Mouse (Mus musculus) neural tube, embryonic 14.5 days (tissue): ENCODE measurements around the gene Gpr107. TPM values are rescaled to one million over a fixed set of nuclear protein-coding genes. Genes with fewer than 3 reads are reported as not detected.

Source experiments
- ATAC-seq: fragments of 200-750 bp; cut with Nextera tagmentation; 2 replicates; pipeline ENCODE4 v1.8.0; 2017; ENCODE audit warnings: low read depth, mild to moderate bottlenecking, moderate TSS enrichment, moderate library complexity
- H3K27ac ChIP-seq: fragments of 300-500 bp; sonication (generic); 2 replicates; pipeline ENCODE4 v1.5.1; 2014; ENCODE audit warnings: low read depth, mild to moderate bottlenecking, control low read depth, low read length, moderate library complexity, mixed read lengths
- H3K27me3 ChIP-seq: fragments of 300-500 bp; sonication (generic); 2 replicates; pipeline ENCODE4 v1.6.1; 2014; ENCODE audit warnings: low read length; ENCODE audit not compliant: control insufficient read depth, insufficient read depth
- H3K36me3 ChIP-seq: fragments of 300-500 bp; sonication (generic); 2 replicates; pipeline ENCODE4 v1.6.1; 2014; ENCODE audit warnings: low read length, mixed read lengths; ENCODE audit not compliant: control insufficient read depth, insufficient read depth
- H3K4me1 ChIP-seq: fragments of 300-500 bp; sonication (generic); 2 replicates; pipeline ENCODE4 v1.6.1; 2014; ENCODE audit warnings: low read length; ENCODE audit not compliant: control insufficient read depth, insufficient read depth
- H3K4me2 ChIP-seq: fragments of 300-500 bp; sonication (generic); 2 replicates; pipeline ENCODE4 v1.6.1; 2014; ENCODE audit warnings: mild to moderate bottlenecking, low read depth, low read length, control low read depth
- H3K4me3 ChIP-seq: fragments of 300-500 bp; sonication (generic); 2 replicates; pipeline ENCODE4 v1.5.1; 2014; ENCODE audit warnings: low read depth, low read length, control low read depth, mixed read lengths
- H3K9ac ChIP-seq: fragments of 300-500 bp; sonication (generic); replicated peaks from 2 replicates; pipeline ENCODE4 v1.6.1; 2014; ENCODE audit warnings: low read depth, mild to moderate bottlenecking, control low read depth, low read length, mixed read lengths
- H3K9me3 ChIP-seq: fragments of 300-500 bp; sonication (generic); 2 replicates; pipeline ENCODE4 v1.6.1; 2016; ENCODE audit warnings: low read length; ENCODE audit not compliant: control insufficient read depth
- WGBS: fragments of 180-500 bp; shearing (Covaris S2); extraction: QIAGEN DNeasy Blood & Tissue Kit; methylation state at CpG from one replicate; pipeline ENCODE4 v1.1.7; 2014; 5-methylcytosine and 5-hydroxymethylcytosine counted together
- polyA plus RNA-seq: library from polyadenylated mRNA; unstranded; fragments of >200 nt; fragmentation: Nextera tagmentation; extraction: Ambion mirVana; gene quantifications from 2 replicates; pipeline ENCODE4 v1.2.1, GENCODE M21; 2014

The Gpr107 gene
- polyA plus RNA-seq, 1 experiment from 2014 or later, result 24.2 TPM

DNA sequence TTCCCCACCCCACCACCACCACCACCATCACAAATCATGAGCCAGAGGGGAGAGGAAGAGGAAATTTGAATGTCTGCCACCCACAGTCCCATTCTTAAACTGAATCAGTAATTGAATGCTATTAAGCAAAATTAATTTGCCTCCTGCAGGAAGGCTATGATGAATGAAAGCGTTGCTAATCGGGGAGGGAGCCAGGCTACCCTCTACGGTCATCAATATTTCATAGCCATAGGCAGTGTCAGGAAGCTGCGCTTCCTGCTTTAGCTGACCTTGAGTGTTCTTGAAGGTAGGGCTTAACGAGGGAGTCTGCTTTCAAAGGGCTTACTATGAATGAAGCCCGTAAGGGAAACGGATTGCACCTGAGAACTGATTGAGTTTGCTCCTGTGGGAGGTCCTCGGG lies 54.8 kb downstream of the Gpr107 start:
- Histone ChIP-seq H3K27ac (peak overlapping the region; percentile 44; the same call in 1 of the 2 replicates), H3K4me3 (no peak overlapping the region), H3K9me3 (no peaks in the 10 kb centered on the region), H3K27me3 (no peaks in the 10 kb centered on the region), H3K36me3 (peaks cover 19% of the 10 kb centered on the region), H3K4me2 (no peak overlapping the region), H3K9ac (no peak overlapping the region), H3K4me1 (peaks cover 15% of the 10 kb centered on the region; the same call in 1 of the 2 replicates)
- WGBS, result 36% methylated on average over 8 of the region's 8 CpGs
- ATAC-seq, result peak; percentile 60

DNA sequence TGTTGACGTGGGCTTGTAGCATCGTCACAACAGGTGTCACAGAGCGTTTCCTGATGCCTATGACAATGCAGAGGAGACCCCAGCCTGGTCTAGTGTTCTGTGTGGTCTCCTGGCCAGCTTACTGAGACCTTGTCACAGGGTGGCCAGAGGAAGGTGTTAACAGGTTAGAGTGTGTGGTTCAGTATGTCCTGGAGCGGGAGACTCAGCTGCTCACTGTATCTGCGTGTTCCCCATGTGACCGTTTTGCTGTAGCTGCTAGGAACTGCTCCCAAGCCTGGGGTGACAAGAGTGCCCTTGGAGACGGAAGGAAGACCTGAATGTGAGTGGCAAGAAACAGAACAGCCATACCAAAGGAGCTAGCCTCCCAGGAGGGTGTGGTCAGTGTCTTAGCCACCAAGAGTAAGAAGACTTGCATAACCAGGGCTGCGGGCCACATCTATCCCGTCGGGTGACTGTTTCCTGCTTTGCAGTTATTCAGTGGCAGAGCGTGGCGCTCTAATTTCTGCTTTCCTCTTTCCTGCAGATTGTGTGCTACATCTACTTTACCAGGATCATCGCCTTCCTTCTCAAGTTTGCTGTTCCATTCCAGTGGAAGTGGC lies 56.5 kb downstream of the Gpr107 start:
- H3K36me3 ChIP-seq, result peaks cover 24% of the 10 kb centered on the region
- 94% methylated on average over 13 of the region's 13 CpGs for WGBS
- H3K27ac ChIP-seq, result no peak overlapping the region
- H3K4me3 ChIP-seq, result no peak overlapping the region
- H3K27me3 ChIP-seq, result no peaks in the 10 kb centered on the region
- H3K4me2 ChIP-seq, result no peak overlapping the region
- no peaks in the 10 kb centered on the region for H3K9me3 ChIP-seq
- H3K9ac ChIP-seq, result no peak overlapping the region
- H3K4me1 ChIP-seq, result peaks cover 15% of the 10 kb centered on the region; the same call in 1 of the 2 replicates
- no peak for ATAC-seq

DNA sequence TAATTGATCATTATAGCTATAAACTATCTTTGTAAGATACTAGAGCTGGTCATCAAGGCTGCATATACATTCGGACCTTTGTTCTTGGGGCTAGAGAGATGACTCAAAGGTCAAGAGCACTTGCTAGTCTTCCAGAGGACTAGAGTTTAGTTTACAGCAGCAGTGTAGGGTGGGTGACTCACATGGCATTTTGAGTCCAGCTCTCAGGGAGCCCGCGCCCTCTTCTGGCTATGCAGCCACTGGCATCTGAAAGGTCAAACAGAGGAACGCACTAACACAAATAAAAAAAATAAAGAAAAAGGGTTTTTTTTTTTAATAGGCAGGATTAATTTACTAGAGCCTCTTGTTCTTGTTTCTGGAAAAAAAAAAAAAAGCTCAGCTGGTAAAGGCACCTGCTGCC lies 57.4 kb downstream of the Gpr107 start:
- no peak overlapping the region for H3K9ac ChIP-seq
- peaks cover 15% of the 10 kb centered on the region; the same call in 1 of the 2 replicates for H3K4me1 ChIP-seq
- peaks cover 24% of the 10 kb centered on the region for H3K36me3 ChIP-seq
- no peak overlapping the region for H3K27ac ChIP-seq
- H3K4me3 ChIP-seq, result no peak overlapping the region
- 90% methylated on average over 4 of the region's 4 CpGs for WGBS
- ATAC-seq, result no peak
- no peak overlapping the region for H3K4me2 ChIP-seq
- no peaks in the 10 kb centered on the region for H3K9me3 ChIP-seq
- H3K27me3 ChIP-seq, result no peaks in the 10 kb centered on the region

DNA sequence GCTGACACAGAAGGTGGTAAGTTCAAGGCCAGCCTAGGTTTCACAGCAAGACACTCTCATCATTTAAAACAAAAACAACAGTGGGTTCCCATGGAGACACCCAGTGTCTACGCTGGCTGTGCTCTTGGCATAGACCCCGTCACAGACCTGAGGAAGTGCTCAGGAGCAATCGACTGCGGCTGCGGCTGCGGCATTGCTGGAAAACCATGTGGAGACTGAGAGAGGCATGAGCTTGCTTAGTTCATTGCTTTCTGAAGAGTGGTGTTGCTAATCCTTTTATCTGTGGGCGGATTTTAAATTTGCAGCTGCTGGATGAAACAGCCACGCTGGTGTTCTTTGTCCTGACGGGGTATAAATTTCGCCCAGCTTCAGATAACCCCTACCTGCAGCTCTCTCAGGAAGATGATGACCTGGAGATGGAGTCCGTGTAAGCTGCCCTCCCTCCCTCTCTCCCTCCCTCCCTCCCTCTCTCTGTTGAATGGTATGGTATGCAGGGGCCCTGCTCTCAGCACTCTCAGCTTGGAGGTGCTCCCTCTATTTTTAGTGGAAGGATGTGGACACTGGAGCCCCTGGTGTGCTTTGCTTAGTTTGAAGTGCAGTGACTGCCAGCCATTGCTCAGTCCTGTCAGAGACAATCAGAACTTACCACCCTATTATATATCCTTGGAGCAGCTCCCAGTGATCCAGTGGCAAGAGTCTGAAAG lies 58.2 kb downstream of the Gpr107 start:
- H3K36me3 ChIP-seq, result peaks cover 24% of the 10 kb centered on the region
- H3K9ac ChIP-seq, result no peak overlapping the region
- no peak overlapping the region for H3K27ac ChIP-seq
- no peak overlapping the region for H3K4me2 ChIP-seq
- ATAC-seq, result no peak
- no peaks in the 10 kb centered on the region for H3K9me3 ChIP-seq
- no peak overlapping the region for H3K4me3 ChIP-seq
- H3K4me1 ChIP-seq, result peaks cover 15% of the 10 kb centered on the region; the same call in 1 of the 2 replicates
- no peaks in the 10 kb centered on the region for H3K27me3 ChIP-seq
- 69% methylated on average over 11 of the region's 11 CpGs for WGBS

DNA sequence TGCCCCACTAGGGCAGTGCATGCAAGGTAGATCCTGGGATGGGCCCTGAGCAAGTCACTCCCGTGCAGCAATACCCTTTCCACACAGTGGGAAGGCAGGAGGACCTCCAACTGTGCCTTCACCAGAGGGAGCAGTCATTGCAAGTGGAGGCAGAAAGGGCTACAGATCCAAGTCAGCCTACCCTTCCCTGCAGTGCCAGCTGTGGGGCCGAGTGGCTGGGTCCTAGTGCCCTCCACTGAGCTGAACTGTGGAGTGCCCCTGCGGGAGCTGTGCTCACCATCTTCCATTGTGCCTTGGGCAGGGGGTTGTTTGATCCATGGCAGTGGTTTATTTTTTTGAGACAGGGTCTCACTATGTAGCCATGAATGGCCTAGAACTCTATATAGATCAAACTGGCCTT lies 59.1 kb downstream of the Gpr107 start:
- Histone ChIP-seq H3K9me3 (no peaks in the 10 kb centered on the region), H3K27me3 (no peaks in the 10 kb centered on the region), H3K4me3 (no peak overlapping the region), H3K9ac (no peak overlapping the region), H3K4me2 (no peak overlapping the region), H3K27ac (no peak overlapping the region), H3K36me3 (peaks cover 24% of the 10 kb centered on the region), H3K4me1 (peaks cover 11% of the 10 kb centered on the region; the same call in 1 of the 2 replicates)
- ATAC-seq, result no peak
- WGBS, result 57% methylated on average over 3 of the region's 3 CpGs

DNA sequence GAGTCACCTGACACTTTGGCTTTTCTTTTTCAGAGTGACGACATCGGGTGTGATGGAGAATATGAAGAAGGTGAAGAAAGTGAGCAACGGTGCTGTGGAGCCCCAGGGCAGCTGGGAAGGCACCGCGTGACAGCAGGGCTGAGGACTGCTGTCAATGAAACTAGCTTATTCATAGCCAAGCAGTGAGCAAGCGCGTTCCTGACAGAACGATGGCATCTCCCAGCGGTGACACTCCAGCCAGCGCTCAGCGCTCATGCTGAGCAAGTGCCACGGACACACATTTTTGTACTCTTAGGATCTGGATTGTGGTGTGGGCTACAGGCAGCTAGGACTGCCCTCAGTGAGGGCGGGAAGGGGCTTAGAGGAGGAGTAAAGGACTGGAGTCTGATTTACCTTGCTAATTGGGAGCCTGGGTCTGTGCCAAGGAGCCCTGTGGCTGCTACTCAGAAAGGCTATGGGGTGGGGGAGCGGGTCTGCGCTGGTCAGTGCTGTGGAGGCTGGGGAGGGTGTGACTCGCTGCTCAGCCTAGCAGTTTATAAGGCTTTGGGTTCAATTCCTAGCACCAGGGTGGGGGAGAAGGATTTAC lies 62.2 kb downstream of the Gpr107 start:
- Histone ChIP-seq H3K27me3 (no peaks in the 10 kb centered on the region), H3K4me1 (no peaks in the 10 kb centered on the region), H3K9ac (no peak overlapping the region), H3K4me2 (no peak overlapping the region), H3K9me3 (no peaks in the 10 kb centered on the region), H3K4me3 (no peak overlapping the region), H3K36me3 (peaks cover 19% of the 10 kb centered on the region), H3K27ac (no peak overlapping the region)
- ATAC-seq, result no peak
- 72% methylated on average over 16 of the region's 16 CpGs for WGBS

DNA sequence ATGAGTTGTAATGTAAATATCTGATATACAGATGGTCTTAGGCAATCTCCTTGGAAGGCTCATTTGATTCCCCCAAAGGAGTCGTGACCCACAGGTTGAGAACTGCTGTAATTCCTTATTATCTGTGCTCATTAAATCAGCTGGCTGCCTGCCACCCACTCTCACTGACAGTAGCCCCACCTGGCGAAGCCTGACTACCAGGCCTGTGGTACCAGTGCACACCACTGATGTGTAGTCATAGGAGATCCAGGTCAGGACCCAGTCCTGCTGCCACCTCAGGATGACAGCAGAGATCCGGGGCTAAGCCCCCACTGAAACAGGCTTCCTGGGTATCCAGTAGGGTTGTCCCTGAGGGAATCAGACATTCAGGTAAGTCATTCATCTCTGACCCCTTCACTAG lies 66.5 kb downstream of the Gpr107 start:
- Histone ChIP-seq H3K27me3 (no peaks in the 10 kb centered on the region), H3K9me3 (no peaks in the 10 kb centered on the region), H3K4me2 (no peak overlapping the region), H3K4me3 (no peak overlapping the region), H3K4me1 (no peaks in the 10 kb centered on the region), H3K9ac (no peak overlapping the region), H3K36me3 (no peaks in the 10 kb centered on the region; the same call in 1 of the 2 replicates), H3K27ac (no peak overlapping the region)
- WGBS, result 78% methylated on average over 3 of the region's 3 CpGs
- no peak for ATAC-seq

DNA sequence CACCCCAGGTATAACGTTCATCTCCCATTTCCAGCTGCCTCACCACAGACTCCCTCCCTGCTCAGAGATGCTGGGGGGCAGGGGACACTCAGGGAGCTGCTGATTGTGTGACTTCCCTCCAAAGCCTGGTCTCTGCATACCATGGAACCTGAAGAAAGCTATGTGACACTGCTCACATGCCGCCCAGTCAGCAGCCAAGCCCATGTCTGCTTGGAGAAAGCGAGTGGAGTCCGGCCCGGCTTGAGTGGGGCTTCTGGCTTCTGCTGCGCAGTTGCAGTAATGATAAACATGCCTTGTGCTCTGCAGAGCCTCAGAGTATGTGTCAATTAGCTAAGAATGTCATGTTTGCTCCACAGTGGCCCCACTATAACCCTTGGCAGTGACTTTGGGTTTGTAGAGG lies 67.4 kb downstream of the Gpr107 start:
- H3K36me3 ChIP-seq, result no peaks in the 10 kb centered on the region; the same call in 1 of the 2 replicates
- 84% methylated on average over 6 of the region's 6 CpGs for WGBS
- H3K9ac ChIP-seq, result no peak overlapping the region
- no peak overlapping the region for H3K27ac ChIP-seq
- no peak overlapping the region for H3K4me2 ChIP-seq
- H3K4me3 ChIP-seq, result no peak overlapping the region
- H3K4me1 ChIP-seq, result no peaks in the 10 kb centered on the region
- no peak for ATAC-seq
- no peaks in the 10 kb centered on the region for H3K27me3 ChIP-seq
- H3K9me3 ChIP-seq, result no peaks in the 10 kb centered on the region

DNA sequence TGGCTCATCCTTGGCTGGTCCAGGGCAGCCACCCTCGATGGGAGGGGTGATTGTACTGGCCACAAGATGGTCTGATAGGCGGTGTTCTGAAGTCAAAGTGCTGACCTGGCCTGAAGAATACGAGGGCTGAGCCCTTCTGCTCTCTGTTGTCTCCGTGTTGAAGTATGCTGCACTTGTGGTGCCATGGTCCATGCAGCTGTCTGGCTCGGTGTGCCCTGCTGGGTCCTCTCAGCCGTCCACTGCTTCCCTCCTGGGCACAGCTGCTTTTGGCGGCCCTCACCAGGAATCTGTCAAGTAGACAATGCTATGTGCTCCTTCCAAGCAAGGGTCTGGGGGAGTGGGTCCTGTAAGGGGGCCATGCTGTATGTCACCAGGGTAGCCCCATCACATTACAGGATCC lies 68.7 kb downstream of the Gpr107 start:
- 73% methylated on average over 7 of the region's 7 CpGs for WGBS
- Histone ChIP-seq H3K27me3 (no peaks in the 10 kb centered on the region), H3K4me3 (no peak overlapping the region), H3K4me1 (no peaks in the 10 kb centered on the region), H3K36me3 (no peaks in the 10 kb centered on the region), H3K9ac (no peak overlapping the region), H3K9me3 (no peaks in the 10 kb centered on the region), H3K4me2 (no peak overlapping the region), H3K27ac (no peak overlapping the region)
- ATAC-seq, result no peak
